Mouse (Mus musculus) telencephalon, adult 2 months (tissue): Measurements from ENCODE around the gene Olfr314.
A peak's percentile ranks its signal among the peaks of the same experiment; 100 is the strongest.
"Not testable (repeated sequence)": the region's sequence is repeated elsewhere in the genome, so short reads cannot be mapped to it uniquely, and the experiment has no call there.

Experiments
- DNase-seq: peaks from one replicate; pipeline ENCODE4 v3.0.0-alpha.2; 2011; ENCODE audit warnings: low read depth, low spot score

Gene Olfr314

GRCm38 (mm10) chr11:58782480-58783089, at the start of gene Olfr314:
Gene Olfr314 (plus strand): TSS chr11:58782952.
- DNase-seq: no peak

- DNase-seq: peak; percentile 39
Observed at GRCm38 (mm10) chr11:58733372-58733771, 49.4 kb upstream of the Olfr314 start.

- no peak for DNase-seq
Observed at GRCm38 (mm10) chr11:58738792-58739262, 43.9 kb upstream of the Olfr314 start, which contains the start of gene Olfr317. Gene Olfr317 (minus strand): TSS chr11:58739212.

- peak; percentile 47 for DNase-seq
Observed at GRCm38 (mm10) chr11:58751096-58751495, 31.7 kb upstream of the Olfr314 start.

- no peak for DNase-seq
Observed at GRCm38 (mm10) chr11:58752434-58752833, 30.3 kb upstream of the Olfr314 start, which contains the start of gene Olfr316. Gene Olfr316 (plus strand): TSS chr11:58752734.

- no peak for DNase-seq
Observed at GRCm38 (mm10) chr11:58772888-58773287, 9.9 kb upstream of the Olfr314 start, which contains the start of gene Olfr315. Gene Olfr315 (plus strand): TSS chr11:58773188.

- no peak for DNase-seq
Observed at GRCm38 (mm10) chr11:58784182-58784581, 1.4 kb downstream of the Olfr314 start.

GRCm38 (mm10) chr11:58787651-58788050, 4.9 kb downstream of the Olfr314 start:
- no peak for DNase-seq

GRCm38 (mm10) chr11:58788346-58788745, 5.6 kb downstream of the Olfr314 start:
- DNase-seq: no peak

GRCm38 (mm10) chr11:58789532-58789931, 6.8 kb downstream of the Olfr314 start:
- DNase-seq: no peak

GRCm38 (mm10) chr11:58790053-58790452, 7.3 kb downstream of the Olfr314 start:
- DNase-seq: no peak

GRCm38 (mm10) chr11:58790646-58791045, 7.9 kb downstream of the Olfr314 start:
- no peak for DNase-seq

- no peak for DNase-seq
Observed at GRCm38 (mm10) chr11:58795856-58796255, 13.1 kb downstream of the Olfr314 start.

- peak; percentile 69 for DNase-seq
Observed at GRCm38 (mm10) chr11:58796850-58797249, 14.1 kb downstream of the Olfr314 start.

GRCm38 (mm10) chr11:58799747-58800146, 17.0 kb downstream of the Olfr314 start:
- peak; percentile 19 for DNase-seq

GRCm38 (mm10) chr11:58801558-58802228, 18.9 kb downstream of the Olfr314 start, which contains the start of gene Fam183b:
Gene Fam183b (minus strand): TSS chr11:58801960.
- peak; percentile 34 for DNase-seq

- no peak for DNase-seq
Observed at GRCm38 (mm10) chr11:58803871-58804270, 21.1 kb downstream of the Olfr314 start.

- DNase-seq: no peak
Observed at GRCm38 (mm10) chr11:58804393-58804792, 21.6 kb downstream of the Olfr314 start.

GRCm38 (mm10) chr11:58812001-58812400, 29.2 kb downstream of the Olfr314 start:
- DNase-seq: no peak

- DNase-seq: not testable (repeated sequence)
Observed at GRCm38 (mm10) chr11:58814700-58815099, 31.9 kb downstream of the Olfr314 start, which contains the start of gene Olfr313. Gene Olfr313 (plus strand): TSS chr11:58815000.

- DNase-seq: no peak
Observed at GRCm38 (mm10) chr11:58815676-58816075, 32.9 kb downstream of the Olfr314 start.

- not testable (repeated sequence) for DNase-seq
Observed at GRCm38 (mm10) chr11:58828937-58829336, 46.2 kb downstream of the Olfr314 start, which contains the start of gene Olfr312. Gene Olfr312 (plus strand): TSS chr11:58829237.

GRCm38 (mm10) chr11:58829764-58830163, 47.0 kb downstream of the Olfr314 start:
- DNase-seq: no peak
